Mouse (Mus musculus): ENCODE measurements around the gene AC140267.1.

Gene AC140267.1

GRCm38 (mm10) chr15:80228071-80228800, 7.4 kb upstream of the AC140267.1 start:
- no peak for DNase-seq (ENCODE audit: extremely low read depth, insufficient read length, low spot score)

GRCm38 (mm10) chr15:80232331-80232730, 3.3 kb upstream of the AC140267.1 start:
- no peak for DNase-seq (ENCODE audit: extremely low read depth, insufficient read length, low spot score)

- no peak for DNase-seq (ENCODE audit: extremely low read depth, insufficient read length, low spot score)
Measured at GRCm38 (mm10) chr15:80233053-80233452, 2.6 kb upstream of the AC140267.1 start.

GRCm38 (mm10) chr15:80233733-80234509, 1.7 kb upstream of the AC140267.1 start, which contains the start of gene Mief1:
Gene Mief1 (plus strand): TSS chr15:80234018.
- peak; percentile 100 for DNase-seq (ENCODE audit: extremely low read depth, insufficient read length, low spot score)

- DNase-seq (ENCODE audit: extremely low read depth, insufficient read length, low spot score) = no peak
Measured at GRCm38 (mm10) chr15:80248135-80248534, 12.5 kb downstream of the AC140267.1 start.

- no peak for DNase-seq (ENCODE audit: extremely low read depth, insufficient read length, low spot score)
Measured at GRCm38 (mm10) chr15:80248596-80248995, 13.0 kb downstream of the AC140267.1 start.

GRCm38 (mm10) chr15:80249672-80250071, 14.0 kb downstream of the AC140267.1 start:
- no peak for DNase-seq (ENCODE audit: extremely low read depth, insufficient read length, low spot score)

GRCm38 (mm10) chr15:80250586-80250985, 15.0 kb downstream of the AC140267.1 start:
- no peak for DNase-seq (ENCODE audit: extremely low read depth, insufficient read length, low spot score)

- no peak for DNase-seq (ENCODE audit: extremely low read depth, insufficient read length, low spot score)
Measured at GRCm38 (mm10) chr15:80253530-80253929, 17.9 kb downstream of the AC140267.1 start.

- peak; percentile 42 for DNase-seq (ENCODE audit: extremely low read depth, insufficient read length, low spot score)
Measured at GRCm38 (mm10) chr15:80254207-80254606, 18.6 kb downstream of the AC140267.1 start.

GRCm38 (mm10) chr15:80254847-80255645, 19.4 kb downstream of the AC140267.1 start, which contains the start of gene Atf4:
Gene Atf4 (plus strand): TSS chr15:80255184.
- DNase-seq (ENCODE audit: extremely low read depth, insufficient read length, low spot score) = peak; percentile 100

GRCm38 (mm10) chr15:80255646-80256121, 20.0 kb downstream of the AC140267.1 start:
- peak; percentile 93 for DNase-seq (ENCODE audit: extremely low read depth, insufficient read length, low spot score)

GRCm38 (mm10) chr15:80256242-80256641, 20.6 kb downstream of the AC140267.1 start:
- DNase-seq (ENCODE audit: extremely low read depth, insufficient read length, low spot score) = no peak

GRCm38 (mm10) chr15:80256656-80257601, 21.3 kb downstream of the AC140267.1 start:
- peak; percentile 37 for DNase-seq (ENCODE audit: extremely low read depth, insufficient read length, low spot score)

GRCm38 (mm10) chr15:80257602-80258239, 22.1 kb downstream of the AC140267.1 start:
- peak; percentile 38 for DNase-seq (ENCODE audit: extremely low read depth, insufficient read length, low spot score)

GRCm38 (mm10) chr15:80258240-80259170, 22.9 kb downstream of the AC140267.1 start:
- DNase-seq (ENCODE audit: extremely low read depth, insufficient read length, low spot score) = peak; percentile 70

- DNase-seq (ENCODE audit: extremely low read depth, insufficient read length, low spot score) = no peak
Measured at GRCm38 (mm10) chr15:80259406-80260045, 23.9 kb downstream of the AC140267.1 start.

- DNase-seq (ENCODE audit: extremely low read depth, insufficient read length, low spot score) = peak; percentile 59
Measured at GRCm38 (mm10) chr15:80260677-80261076, 25.0 kb downstream of the AC140267.1 start.
